Mouse (Mus musculus): ENCODE measurements around the gene Rab3ip.

Gene Rab3ip

DNA sequence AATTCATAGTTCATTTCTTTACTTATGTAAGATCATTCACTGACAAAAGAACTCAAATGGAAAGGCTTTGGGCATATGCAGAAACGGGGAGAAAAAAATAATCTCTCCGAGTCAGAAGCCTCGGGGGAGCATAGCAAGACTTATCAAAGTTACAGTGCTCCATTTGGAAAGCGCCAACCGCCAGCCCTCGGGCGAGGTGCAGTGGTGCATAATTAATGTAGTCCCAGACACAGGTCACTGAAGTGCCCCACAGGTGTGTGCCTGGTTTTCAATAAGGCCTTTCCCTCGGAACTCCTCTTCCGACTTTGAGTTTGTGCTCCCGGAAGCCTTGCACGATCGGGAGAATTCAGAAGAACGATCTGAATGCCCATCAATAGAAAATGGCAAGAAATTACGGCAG lies 11.6 kb upstream of the Rab3ip start:
- in situ Hi-C loops (cut with MboI, MseI) = loop anchor here (10.0 kb wide), 1 partner anchor 243 kb away; no protein-coding TSS in a partner anchor

DNA sequence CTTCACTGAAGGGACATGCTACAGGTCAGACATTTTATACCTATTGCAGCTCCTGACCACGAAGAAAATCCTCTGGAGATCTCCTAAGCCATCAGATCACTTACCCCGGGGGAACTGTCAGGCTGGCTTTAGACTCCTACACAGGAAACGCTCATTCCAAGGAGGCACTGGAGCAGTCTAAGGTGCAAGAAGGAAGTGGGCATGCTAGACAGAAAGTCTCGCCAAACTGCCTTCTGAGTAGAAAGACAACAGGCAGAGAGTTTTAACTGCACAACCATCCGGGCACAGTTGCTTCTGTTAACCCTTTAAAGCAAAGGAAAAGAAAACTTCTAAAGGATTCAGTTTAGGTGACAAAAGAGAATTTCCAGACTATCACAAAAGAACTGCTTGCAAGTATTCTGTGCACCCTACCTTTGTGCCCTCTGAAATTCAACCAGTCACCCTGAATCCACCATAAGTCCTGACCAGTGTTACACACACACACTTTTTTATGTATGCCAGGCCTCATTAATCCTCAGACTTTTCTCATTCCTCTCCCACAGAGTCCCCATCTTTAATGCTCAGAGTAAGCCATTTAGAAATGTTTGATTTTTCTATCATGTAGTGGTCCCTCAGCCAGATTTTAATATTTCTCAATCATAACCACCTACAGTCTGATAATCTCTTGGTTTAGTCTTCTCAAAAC lies 7.4 kb upstream of the Rab3ip start:
- in situ Hi-C loops (cut with MboI, MseI) = no loop called here

DNA sequence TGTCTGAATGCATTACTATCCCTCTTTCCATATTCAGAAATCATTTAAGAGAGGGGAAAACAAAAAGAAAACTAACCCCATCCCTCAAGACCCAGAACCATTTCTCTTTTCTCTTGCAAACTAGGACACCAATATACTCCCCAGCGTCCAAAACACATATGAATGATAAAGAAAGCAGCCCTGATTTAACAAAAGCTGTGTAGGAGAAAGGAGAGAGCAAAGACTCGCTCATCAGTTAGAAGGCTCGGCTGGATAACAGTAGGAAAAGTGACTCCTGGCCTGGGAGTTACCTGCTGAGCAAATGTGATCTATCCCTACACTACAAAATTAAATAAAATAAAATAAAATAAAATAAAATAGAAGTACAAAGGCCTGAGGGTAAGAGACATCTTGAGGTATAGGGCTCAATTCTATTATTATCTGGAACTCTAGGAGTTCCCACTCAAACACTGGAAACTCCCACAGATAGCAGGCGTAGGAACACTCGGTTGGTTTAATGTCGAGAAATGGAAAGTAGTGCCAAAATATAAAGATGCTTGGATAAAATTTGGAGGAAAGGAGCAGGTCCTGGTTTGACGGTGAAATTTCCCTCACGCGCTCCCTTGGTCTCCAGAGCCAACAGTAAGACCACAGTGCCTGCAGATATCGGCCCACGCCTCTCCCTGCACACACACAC lies 6.1 kb upstream of the Rab3ip start:
- in situ Hi-C loops (cut with MboI, MseI) = no loop called here

GRCm38 (mm10) chr10:116955191-116955590 lies 4.6 kb upstream of the Rab3ip start:
- in situ Hi-C loops (cut with MboI, MseI) = no loop called here

- in situ Hi-C loops (cut with MboI, MseI) = no loop called here
Measured at GRCm38 (mm10) chr10:116950886-116951285, 317 bp upstream of the Rab3ip start.

- in situ Hi-C loops (cut with MboI, MseI) = no loop called here
Measured at GRCm38 (mm10) chr10:116949111-116950008, 1.2 kb downstream of the Rab3ip start.

GRCm38 (mm10) chr10:116948414-116948813 lies 2.2 kb downstream of the Rab3ip start:
- in situ Hi-C loops (cut with MboI, MseI) = no loop called here

GRCm38 (mm10) chr10:116944940-116945339 lies 5.6 kb downstream of the Rab3ip start:
- in situ Hi-C loops (cut with MboI, MseI) = no loop called here

DNA sequence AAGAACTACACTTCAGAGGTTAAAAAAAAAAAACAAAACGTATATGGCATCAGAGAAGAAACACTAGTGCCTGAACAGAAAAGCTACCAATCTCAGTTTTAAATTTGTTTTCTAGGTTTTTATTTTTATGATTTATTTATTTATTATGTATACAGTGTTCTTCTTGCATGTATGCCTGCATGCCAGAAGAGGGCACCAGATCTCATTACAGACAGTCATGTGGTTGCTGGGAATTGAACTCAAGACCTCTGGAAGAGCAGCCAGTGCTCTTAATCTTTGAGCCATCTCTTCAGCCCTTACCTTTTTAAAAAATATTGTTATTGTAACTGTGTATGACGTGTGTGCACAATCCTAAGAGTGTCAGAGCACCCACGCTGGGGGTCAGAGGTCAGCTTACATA lies 6.4 kb downstream of the Rab3ip start:
- in situ Hi-C loops (cut with MboI, MseI) = no loop called here

- in situ Hi-C loops (cut with MboI, MseI) = no loop called here
Measured at GRCm38 (mm10) chr10:116943025-116943424, 7.5 kb downstream of the Rab3ip start.

GRCm38 (mm10) chr10:116935028-116935427 lies 15.5 kb downstream of the Rab3ip start:
- in situ Hi-C loops (cut with MboI, MseI) = no loop called here

DNA sequence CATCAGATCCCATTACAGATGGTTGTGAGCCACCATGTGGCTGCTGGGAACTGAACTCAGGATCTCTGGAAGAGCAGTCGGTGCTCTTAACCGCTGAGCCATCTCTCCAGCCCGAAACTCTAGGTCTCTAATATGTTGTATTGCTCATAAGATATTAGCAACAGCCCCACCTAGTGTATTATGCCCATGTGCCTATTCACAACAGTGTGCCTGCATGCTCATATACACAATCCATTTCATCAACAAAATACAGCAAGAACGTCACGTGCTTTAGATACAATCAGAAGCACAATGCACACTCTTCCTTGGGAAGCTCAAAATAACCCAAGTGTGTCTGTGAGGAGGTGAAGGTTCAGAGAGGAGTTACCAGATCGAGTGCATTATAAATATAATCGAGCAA lies 16.8 kb downstream of the Rab3ip start:
- in situ Hi-C loops (cut with MboI, MseI) = no loop called here

DNA sequence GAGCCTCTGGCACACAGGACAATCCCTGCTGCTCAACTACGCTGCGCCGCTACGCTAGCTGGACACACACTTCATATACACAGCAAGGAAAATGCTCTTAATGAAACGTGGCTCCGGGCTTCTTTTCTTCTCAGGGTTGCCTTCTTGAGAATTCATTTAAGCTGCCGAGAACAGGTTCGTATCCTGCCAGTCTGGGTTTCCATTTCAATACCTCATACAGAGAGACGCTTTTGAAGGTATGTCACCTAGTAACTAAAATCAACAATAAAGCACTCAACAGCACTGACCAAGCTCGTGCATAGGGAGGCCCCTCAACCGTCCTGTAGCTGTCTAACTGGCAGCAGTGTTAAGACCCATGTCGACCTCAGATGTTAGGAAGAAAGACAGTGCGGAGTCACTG lies 18.2 kb downstream of the Rab3ip start:
- in situ Hi-C loops (cut with MboI, MseI) = no loop called here

DNA sequence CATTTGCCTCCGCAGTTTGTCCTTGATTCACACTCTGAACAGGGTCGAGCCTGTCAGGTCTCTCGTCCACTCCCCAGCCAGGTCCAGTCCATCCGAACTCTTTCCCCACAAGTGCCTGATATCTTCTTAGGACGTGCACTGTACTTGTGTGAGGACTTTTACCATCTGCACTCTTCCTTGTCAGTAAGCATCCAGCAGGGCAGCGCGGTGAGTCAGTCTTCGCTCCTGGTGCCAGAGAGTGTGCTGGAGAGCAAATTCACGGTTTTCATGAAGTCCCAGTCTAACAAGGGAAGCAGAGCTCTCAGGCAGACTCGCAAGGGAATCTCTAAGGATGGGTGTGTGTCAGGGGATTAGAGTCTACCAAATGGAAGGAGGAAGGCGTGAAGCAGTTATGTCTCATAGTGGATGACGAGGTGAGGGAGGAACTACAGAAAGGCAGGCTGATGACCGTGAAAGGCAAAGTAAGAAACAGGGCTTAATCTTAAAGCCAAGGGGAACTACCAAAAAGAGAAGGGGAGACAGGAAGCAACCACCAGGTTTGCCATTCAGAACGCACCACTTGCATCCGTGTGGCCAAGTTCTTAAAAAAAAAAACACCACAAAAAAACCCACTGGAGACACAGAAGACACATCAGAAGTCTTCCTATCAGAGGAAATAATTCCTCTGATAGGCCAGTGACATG lies 18.9 kb downstream of the Rab3ip start:
- in situ Hi-C loops (cut with MboI, MseI) = no loop called here

DNA sequence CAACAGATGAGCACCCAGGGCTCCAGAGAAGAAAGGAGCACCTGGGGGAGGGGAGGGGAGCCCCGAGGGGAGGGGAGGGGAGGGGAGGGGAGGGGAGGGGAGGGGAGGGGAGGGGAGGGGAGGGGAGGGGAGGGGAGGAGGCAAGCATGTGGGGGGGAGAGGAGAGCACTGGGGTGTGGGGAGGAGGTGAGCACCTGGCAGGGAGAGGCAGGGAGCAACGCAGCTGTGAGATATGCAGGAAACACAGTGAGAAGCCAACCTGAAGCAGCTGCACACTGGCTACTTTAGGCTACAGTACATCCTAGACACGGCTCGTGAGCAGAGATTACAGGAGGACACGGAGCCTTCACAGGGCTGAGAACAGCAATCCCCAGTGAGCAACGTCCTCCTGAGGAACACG lies 19.6 kb downstream of the Rab3ip start:
- in situ Hi-C loops (cut with MboI, MseI) = no loop called here

GRCm38 (mm10) chr10:116930506-116930905 lies 20.1 kb downstream of the Rab3ip start:
- in situ Hi-C loops (cut with MboI, MseI) = no loop called here

GRCm38 (mm10) chr10:116928826-116929225 lies 21.7 kb downstream of the Rab3ip start:
- in situ Hi-C loops (cut with MboI, MseI) = loop anchor here (10.0 kb wide), 1 partner anchor 1674 kb away; the partner anchor contains the start of gene Tbc1d15

- in situ Hi-C loops (cut with MboI, MseI) = loop anchor here (10.0 kb wide), 1 partner anchor 1672 kb away; the partner anchor contains the start of gene Tbc1d15
Measured at GRCm38 (mm10) chr10:116926428-116927113, 24.0 kb downstream of the Rab3ip start.

DNA sequence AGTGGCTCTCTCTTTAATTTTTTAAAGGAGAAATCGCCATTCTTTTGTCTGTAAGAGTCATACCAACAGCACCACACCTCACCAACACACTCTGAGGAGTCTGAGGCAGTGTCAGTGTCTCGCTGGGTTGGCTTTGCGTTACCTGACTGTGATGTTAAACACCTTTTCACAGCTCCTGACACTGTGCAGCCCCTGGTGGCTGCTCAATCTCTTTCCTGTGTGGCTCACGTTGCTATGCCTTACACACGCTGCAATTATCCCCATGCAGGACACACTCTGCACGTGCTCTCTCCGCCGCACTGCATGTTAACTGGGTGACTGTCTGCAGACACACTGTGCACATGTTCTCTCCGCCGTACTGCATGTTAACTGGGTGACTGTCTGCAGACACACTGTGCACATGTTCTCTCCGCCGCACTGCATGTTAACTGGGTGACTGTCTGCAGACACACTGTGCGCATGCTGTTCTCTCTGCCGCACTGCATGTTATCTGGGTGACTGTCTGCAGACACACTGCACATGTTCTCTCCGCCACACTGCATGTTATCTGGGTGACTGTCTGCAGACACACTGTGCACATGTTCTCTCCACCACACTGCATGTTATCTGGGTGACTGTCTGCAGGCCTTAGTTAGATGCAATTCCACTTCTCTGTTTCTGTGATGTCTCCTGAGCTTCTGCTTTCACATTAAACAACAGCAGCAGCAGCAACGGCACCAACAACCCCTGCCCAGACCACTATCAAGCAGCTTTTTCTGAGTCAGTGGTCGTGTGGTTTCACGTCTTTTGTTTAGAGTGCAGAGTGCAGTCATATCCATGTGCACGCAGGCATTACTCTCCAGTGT lies 26.7 kb downstream of the Rab3ip start:
- in situ Hi-C loops (cut with MboI, MseI) = loop anchor here (10.0 kb wide), 1 partner anchor 1669 kb away; the partner anchor contains the start of gene Tbc1d15

DNA sequence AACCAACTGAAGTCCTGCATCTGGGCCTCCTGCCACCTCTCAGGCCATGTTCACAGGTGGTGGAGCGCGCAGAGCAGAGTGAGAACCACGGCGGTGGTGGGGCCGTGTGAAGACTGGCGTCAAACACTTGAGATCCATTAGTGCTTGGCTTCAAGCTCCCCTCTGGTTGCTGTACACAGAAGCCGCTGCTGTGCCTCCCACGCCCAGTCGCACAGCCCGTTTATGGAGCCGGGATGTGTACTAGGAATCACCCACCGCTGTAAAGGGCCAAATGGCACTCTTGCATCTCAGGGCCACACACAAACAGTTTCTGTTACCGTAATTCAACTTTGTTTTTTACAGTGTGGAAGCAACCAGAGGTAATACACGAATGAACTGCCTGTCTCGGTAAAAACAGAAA lies 28.4 kb downstream of the Rab3ip start:
- in situ Hi-C loops (cut with MboI, MseI) = loop anchor here (10.0 kb wide), 1 partner anchor 1667 kb away; the partner anchor contains the start of gene Tbc1d15

All from T-helper 1 cell (primary cell).